Mouse (Mus musculus) liver, postnatal 0 days (tissue): ENCODE results near the gene Omd. TPM values are rescaled to one million over a fixed set of nuclear protein-coding genes. Genes with fewer than 3 reads are reported as not detected.
A peak's percentile ranks its signal among the peaks of the same experiment; 100 is the strongest.

Experiments used
- ATAC-seq: fragments of 200-750 bp; cut with Nextera tagmentation; 2 replicates; pipeline ENCODE4 v1.8.0; 2017; ENCODE audit warnings: mild to moderate bottlenecking, moderate library complexity
- DNase-seq: peaks from one replicate; pipeline ENCODE4 v3.0.0-alpha.2; 2016
- H3K27ac ChIP-seq: fragments of 300-500 bp; sonication (generic); 2 replicates; pipeline ENCODE4 v1.5.1; 2014; ENCODE audit warnings: antibody characterized with exemption, moderate library complexity, mild to moderate bottlenecking, low read depth
- H3K27me3 ChIP-seq: fragments of 300-500 bp; sonication (generic); 2 replicates; pipeline ENCODE4 v1.6.1; 2014; ENCODE audit warnings: low read length, control low read depth, mixed read lengths; ENCODE audit not compliant: insufficient read depth
- H3K36me3 ChIP-seq: fragments of 300-500 bp; sonication (generic); replicated peaks from 2 replicates; pipeline ENCODE4 v1.6.1; 2014; ENCODE audit warnings: mild to moderate bottlenecking, control low read depth, low read length, moderate library complexity, mixed read lengths; ENCODE audit not compliant: insufficient read depth
- H3K4me1 ChIP-seq: fragments of 300-500 bp; sonication (generic); 2 replicates; pipeline ENCODE4 v1.6.1; 2014; ENCODE audit warnings: antibody characterized with exemption, mild to moderate bottlenecking, control low read depth; ENCODE audit not compliant: insufficient read depth
- H3K4me2 ChIP-seq: fragments of 300-500 bp; sonication (generic); 2 replicates; pipeline ENCODE4 v1.6.1; 2014; ENCODE audit warnings: low read depth, mild to moderate bottlenecking, low read length, moderate library complexity, mixed read lengths
- H3K4me3 ChIP-seq: fragments of 300-500 bp; sonication (generic); 2 replicates; pipeline ENCODE4 v1.5.1; 2014; ENCODE audit warnings: low read depth, low read length
- H3K9ac ChIP-seq: fragments of 300-500 bp; sonication (generic); replicated peaks from 2 replicates; pipeline ENCODE4 v1.6.1; 2014; ENCODE audit warnings: mild to moderate bottlenecking, moderate library complexity
- H3K9me3 ChIP-seq: fragments of 300-500 bp; sonication (generic); 2 replicates; pipeline ENCODE4 v1.6.1; 2016; ENCODE audit warnings: mild to moderate bottlenecking, control low read depth, low read length, mixed read lengths
- CTCF ChIP-seq: sonication (generic); IDR thresholded peaks from 2 replicates; pipeline ENCODE4 v1.5.1; 2016; ENCODE audit warnings: antibody characterized with exemption, low read depth
- EP300 ChIP-seq: IDR thresholded peaks from 2 replicates; pipeline ENCODE4 v1.6.1; 2016; ENCODE audit warnings: antibody characterized with exemption, low read depth, mild to moderate bottlenecking
- WGBS: fragments of 180-500 bp; shearing (Covaris S2); extraction: QIAGEN DNeasy Blood & Tissue Kit; methylation state at CpG from one replicate; pipeline ENCODE4 v1.1.7; 2014; ENCODE audit not compliant: insufficient replicate concordance; 5-methylcytosine and 5-hydroxymethylcytosine counted together
- polyA plus RNA-seq: library from polyadenylated mRNA; unstranded; fragments of >200 nt; fragmentation: Nextera tagmentation; extraction: Ambion mirVana; gene quantifications from 2 replicates; pipeline ENCODE4 v1.2.1, GENCODE M21; 2015

Gene Omd
- polyA plus RNA-seq, 1 experiment from 2014 or later: 0.21 TPM

GRCm38 (mm10) chr13:49603603-49604002, 21.3 kb downstream of the Omd start:
- H3K9ac ChIP-seq: no peak overlapping the region
- H3K4me2 ChIP-seq: no peak overlapping the region
- H3K27ac ChIP-seq: no peak overlapping the region
- H3K27me3 ChIP-seq: no peaks in the 10 kb centered on the region
- H3K36me3 ChIP-seq: no peaks in the 10 kb centered on the region
- no peak for TF ChIP-seq EP300
- H3K4me1 ChIP-seq: no peaks in the 10 kb centered on the region
- no peak for DNase-seq
- no peak overlapping the region for H3K4me3 ChIP-seq
- no peak for ATAC-seq
- no peaks in the 10 kb centered on the region for H3K9me3 ChIP-seq

- Histone ChIP-seq H3K4me3 (no peak within 1 kb of the TSS), H3K27ac (no peak within 1 kb of the TSS), H3K4me1 (no peaks in the 10 kb centered on the region), H3K27me3 (no peaks in the 10 kb centered on the region), H3K4me2 (no peak within 1 kb of the TSS), H3K9ac (no peak within 1 kb of the TSS), H3K36me3 (no peaks in the 10 kb centered on the region), H3K9me3 (no peaks in the 10 kb centered on the region)
- TF ChIP-seq CTCF (no peak), EP300 (no peak)
- ATAC-seq: no peak
- WGBS: 79% methylated on average over 4 of the region's 4 CpGs
- DNase-seq: no peak
These were observed 25.5 kb downstream of the Omd start, which contains the start of gene Ogn for GRCm38 (mm10) chr13:49607714-49608113. Gene Ogn, plus strand, starts transcription at chr13:49608046.

GRCm38 (mm10) chr13:49608589-49609322, 26.5 kb downstream of the Omd start:
- 76% methylated on average over 4 of the region's 4 CpGs for WGBS
- DNase-seq: no peak
- no peak overlapping the region for H3K27ac ChIP-seq
- no peaks in the 10 kb centered on the region for H3K27me3 ChIP-seq
- H3K36me3 ChIP-seq: no peaks in the 10 kb centered on the region
- no peak for TF ChIP-seq EP300
- TF ChIP-seq CTCF: no peak
- H3K9ac ChIP-seq: no peak overlapping the region
- no peak overlapping the region for H3K4me2 ChIP-seq
- H3K4me1 ChIP-seq: no peaks in the 10 kb centered on the region
- no peak for ATAC-seq
- H3K9me3 ChIP-seq: no peaks in the 10 kb centered on the region
- no peak overlapping the region for H3K4me3 ChIP-seq

GRCm38 (mm10) chr13:49617021-49617420, 34.8 kb downstream of the Omd start:
- Histone ChIP-seq H3K27me3 (no peaks in the 10 kb centered on the region), H3K4me1 (no peaks in the 10 kb centered on the region), H3K9ac (no peak overlapping the region), H3K4me3 (no peak overlapping the region), H3K27ac (no peak overlapping the region), H3K9me3 (no peaks in the 10 kb centered on the region), H3K4me2 (no peak overlapping the region), H3K36me3 (no peaks in the 10 kb centered on the region)
- ATAC-seq (no peak), DNase-seq (no peak)
- 60% methylated on average over 3 of the region's 3 CpGs for WGBS
- TF ChIP-seq EP300 (peak; percentile 45; the same call in 1 of the 2 replicates), CTCF (no peak)

GRCm38 (mm10) chr13:49618365-49618764, 36.1 kb downstream of the Omd start:
- no peak overlapping the region for H3K9ac ChIP-seq
- no peak overlapping the region for H3K27ac ChIP-seq
- H3K4me3 ChIP-seq: no peak overlapping the region
- no peaks in the 10 kb centered on the region for H3K9me3 ChIP-seq
- H3K36me3 ChIP-seq: no peaks in the 10 kb centered on the region
- DNase-seq: no peak
- no peaks in the 10 kb centered on the region for H3K27me3 ChIP-seq
- H3K4me2 ChIP-seq: no peak overlapping the region
- no peak for TF ChIP-seq CTCF
- peak; percentile 75; the same call in 1 of the 2 replicates for TF ChIP-seq EP300
- no peaks in the 10 kb centered on the region for H3K4me1 ChIP-seq
- peak; percentile 45; the same call in 1 of the 2 replicates for ATAC-seq

- Histone ChIP-seq H3K27ac (no peak overlapping the region), H3K9me3 (no peaks in the 10 kb centered on the region), H3K9ac (no peak overlapping the region), H3K4me3 (no peak overlapping the region), H3K36me3 (no peaks in the 10 kb centered on the region), H3K4me2 (no peak overlapping the region), H3K27me3 (no peaks in the 10 kb centered on the region), H3K4me1 (no peaks in the 10 kb centered on the region)
- no peak for ATAC-seq
- TF ChIP-seq CTCF (no peak), EP300 (no peak)
- no peak for DNase-seq
- 83% methylated on average over 1 of the region's 1 CpGs for WGBS
These were observed 41.0 kb downstream of the Omd start for GRCm38 (mm10) chr13:49623216-49623615.

GRCm38 (mm10) chr13:49628167-49628566, 45.9 kb downstream of the Omd start:
- DNase-seq: no peak

More at GRCm38 (mm10) chr13:49628167-49628566, 45.9 kb downstream of the Omd start:
- no peak overlapping the region for H3K9ac ChIP-seq
- no peaks in the 10 kb centered on the region for H3K36me3 ChIP-seq
- no peak overlapping the region for H3K4me2 ChIP-seq
- no peak overlapping the region for H3K4me3 ChIP-seq
- H3K27ac ChIP-seq: no peak overlapping the region
- H3K9me3 ChIP-seq: no peaks in the 10 kb centered on the region
- H3K4me1 ChIP-seq: no peaks in the 10 kb centered on the region
- ATAC-seq: no peak
- no peaks in the 10 kb centered on the region for H3K27me3 ChIP-seq
- TF ChIP-seq EP300 (no peak), CTCF (no peak)
